Mouse (Mus musculus) cerebellum, adult 11 months (tissue): ENCODE data around the gene Ciita.

Source experiments
- DNase-seq: peaks from one replicate; pipeline ENCODE4 v3.0.0; 2022

Ciita gene

DNA sequence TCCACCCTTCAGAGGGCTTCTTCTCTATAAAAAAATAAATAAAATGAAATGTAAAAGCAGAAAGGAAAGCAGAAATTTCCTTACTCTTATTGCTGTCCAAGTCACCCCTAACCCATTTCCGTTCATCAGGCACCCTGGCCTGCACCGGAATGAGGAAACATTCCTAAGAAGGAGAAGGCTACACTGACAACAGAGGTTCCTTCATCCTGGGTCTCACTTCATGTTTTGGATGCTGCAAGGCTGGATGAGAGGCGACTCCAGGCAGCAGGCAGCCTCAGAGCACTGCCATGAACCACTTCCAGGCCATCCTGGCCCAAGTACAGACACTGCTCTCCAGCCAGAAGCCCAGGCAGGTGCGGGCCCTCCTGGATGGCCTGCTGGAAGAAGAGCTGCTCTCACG, at the start of gene Ciita:
Gene Ciita (plus strand): TSS at position 203 of the 400 bp plus-strand sequence.
- DNase-seq: no peak

DNA sequence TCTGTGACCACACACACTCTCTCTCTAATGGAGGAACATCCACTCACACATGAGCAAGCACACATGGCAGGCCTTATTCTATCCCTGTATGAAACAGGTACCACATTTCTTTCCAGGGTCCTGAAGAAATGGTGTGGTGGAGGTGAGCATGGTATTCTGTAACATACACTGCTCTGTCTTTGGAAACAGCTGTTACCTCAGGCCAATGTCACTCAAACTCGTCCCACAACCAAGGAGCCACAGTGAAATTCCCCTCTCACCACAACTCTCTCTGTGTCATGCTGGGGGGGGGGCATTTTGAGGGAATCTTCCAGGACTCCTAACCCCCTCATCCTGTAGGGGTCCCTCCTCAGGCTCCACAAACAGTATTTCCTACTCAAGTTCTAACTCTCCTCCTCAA, 47.9 kb upstream of the Ciita start:
- no peak for DNase-seq

DNA sequence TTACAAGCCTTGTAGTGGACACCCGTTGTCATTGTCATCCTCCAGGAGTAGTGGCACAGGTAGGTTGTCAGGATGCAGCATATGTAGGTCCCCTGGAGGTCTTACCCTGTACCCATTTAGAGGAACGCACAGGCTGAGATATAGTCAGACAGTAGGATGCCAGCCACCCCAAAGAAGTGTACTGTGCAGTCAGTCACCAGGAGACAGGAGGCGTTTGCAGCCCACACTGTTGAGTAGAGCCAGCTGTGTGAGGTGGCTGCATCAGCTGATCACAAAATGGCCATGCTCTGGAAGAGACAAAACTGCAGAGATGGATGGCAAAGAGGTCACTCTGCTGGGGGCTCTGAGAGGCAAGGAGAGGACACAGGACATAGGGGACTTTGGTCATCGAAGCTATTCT, 47.5 kb upstream of the Ciita start:
- DNase-seq: no peak

DNA sequence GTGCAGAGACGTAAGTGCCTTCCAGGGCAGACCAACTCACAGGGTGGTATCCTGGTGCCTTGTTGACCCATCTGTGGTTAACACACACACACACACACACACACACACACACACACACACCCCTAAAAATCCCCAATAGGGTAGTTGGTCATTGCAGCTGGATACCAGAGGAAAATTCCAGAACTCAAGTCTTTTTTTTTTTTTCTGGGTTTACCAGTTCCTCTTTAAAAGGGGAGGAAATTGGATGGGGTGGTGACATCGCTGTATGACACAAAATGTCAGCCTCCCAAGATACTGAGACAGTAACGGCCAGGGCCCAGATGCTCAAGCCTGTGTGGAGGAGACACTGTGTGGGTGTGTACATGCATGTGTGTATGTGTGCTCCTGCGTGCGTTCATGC, 46.5 kb upstream of the Ciita start:
- no peak for DNase-seq

DNA sequence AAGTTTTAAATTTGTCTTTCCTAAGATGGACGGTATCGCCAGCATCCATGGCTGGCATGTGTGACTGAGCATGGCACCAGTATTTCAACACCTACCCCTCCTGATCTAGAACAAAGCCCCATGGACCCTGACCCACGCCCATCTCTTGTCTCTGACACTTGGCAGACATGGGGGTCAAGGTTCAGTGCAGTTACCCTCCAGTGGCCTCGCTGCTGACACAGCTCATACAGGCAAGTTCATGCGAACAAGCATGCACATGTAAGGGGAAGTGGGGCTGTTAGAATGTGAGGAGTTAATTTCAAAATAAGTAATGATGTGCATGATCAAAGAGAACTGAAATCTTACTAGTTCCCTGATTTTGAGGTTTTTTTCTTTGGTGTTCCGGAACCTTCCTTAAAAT, 43.7 kb upstream of the Ciita start:
- DNase-seq: no peak

DNA sequence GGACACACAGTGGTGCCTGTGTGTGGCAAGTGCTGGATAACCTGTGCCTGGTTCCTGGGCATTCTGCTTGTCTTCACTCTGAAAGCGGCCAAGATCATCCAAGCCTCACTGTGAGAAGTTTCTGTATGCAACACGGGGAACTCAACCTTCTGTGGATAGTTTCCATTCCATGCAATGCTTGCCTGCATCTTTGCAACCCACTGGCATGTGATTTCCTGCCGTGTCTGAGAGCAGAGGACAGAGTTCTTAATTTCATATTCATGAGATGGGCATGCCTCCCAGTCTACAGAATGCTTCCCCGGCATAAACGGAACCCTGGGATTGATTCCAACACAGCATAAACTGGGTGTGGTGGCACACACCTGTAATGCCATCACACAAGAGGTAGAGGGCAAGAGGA, 41.8 kb upstream of the Ciita start:
- DNase-seq: no peak

DNA sequence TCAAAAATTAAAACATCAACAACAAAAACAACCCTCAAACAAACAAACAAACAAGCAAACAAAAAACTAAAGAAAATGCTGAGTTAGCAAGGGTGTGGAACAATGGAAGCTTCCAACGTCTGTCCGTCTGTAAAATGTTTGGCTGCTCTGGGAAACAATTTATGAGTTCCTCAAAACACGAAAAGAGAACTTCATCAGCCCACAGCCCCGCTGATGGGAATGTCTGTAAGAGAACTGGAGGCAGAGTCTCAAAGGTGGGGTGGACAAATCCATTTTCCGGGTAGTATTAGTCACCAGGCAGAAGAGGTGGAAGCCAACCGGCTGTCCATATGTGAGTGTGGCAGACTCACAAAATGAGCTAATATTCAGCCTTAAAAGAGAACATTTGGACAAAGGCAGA, 38.5 kb upstream of the Ciita start:
- no peak for DNase-seq

DNA sequence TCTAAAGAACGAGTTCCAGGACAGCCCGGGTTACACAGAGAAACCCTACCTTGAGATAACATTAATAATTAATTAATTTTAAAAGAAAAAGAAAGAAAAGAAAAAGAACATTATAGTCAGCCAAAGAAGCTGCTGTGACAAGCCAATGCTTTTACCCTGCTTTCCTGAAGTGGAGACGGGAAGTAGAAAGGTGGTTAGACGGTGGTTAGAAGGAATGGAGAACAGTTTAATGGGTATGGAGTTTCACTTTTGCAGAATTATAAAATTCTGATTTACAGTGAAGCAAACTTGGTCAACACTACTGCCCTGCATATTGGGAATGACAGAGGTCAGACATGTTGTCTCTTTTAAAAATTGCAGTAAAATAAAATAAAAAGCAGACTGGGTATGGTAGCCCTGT, 38.1 kb upstream of the Ciita start:
- no peak for DNase-seq

DNA sequence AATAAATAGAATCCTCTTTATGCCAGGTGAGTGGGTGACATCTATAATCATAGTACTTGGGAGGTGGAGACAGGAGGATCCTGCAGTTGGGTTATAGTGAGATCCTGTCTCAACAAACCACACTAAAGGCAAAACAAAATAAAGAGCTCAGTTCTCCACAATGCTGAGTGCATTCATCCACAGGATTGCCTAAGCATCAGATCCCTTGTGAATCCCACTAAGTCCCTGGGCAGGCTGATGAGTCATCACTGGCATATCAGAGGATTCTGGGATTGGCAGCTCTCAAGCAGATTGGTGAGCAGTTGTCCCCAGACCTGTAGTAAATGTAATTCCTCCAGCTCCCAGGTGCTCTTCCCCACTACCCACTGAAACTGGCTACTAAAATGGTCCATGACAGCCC, 36.1 kb upstream of the Ciita start:
- no peak for DNase-seq

DNA sequence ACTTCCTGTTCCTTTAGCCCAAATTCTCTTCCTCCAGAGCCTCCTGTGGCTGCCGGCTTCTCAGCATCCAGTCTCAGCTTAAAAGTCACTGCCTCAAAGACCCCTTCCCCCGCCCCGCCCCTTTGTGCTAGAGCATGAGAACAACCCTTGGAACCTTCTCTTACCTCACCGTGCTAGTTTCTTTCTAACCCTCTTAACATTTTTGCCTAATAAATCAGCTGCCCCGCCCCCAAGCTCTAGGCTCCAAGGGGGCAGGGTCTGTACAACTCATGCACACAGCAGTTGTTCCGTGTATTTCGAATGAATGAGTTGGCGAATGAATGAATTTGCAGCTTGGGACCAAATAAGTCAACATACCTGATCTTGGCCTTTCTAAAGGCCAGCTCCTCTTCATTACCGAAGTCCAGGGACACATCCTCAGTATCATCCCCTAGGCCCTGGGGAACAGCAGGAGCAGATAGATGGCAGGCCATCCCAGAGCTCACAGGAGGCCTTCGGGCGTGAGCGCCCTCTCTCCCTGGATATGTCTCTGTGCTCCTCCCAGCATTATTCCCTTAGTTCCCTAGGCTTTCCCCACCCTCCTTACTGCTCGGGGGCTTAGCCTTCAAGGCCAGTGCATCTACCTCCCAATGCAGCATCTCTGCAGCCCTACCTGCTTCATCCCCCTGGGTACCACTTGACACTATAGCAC, 33.1 kb upstream of the Ciita start:
- no peak for DNase-seq

DNA sequence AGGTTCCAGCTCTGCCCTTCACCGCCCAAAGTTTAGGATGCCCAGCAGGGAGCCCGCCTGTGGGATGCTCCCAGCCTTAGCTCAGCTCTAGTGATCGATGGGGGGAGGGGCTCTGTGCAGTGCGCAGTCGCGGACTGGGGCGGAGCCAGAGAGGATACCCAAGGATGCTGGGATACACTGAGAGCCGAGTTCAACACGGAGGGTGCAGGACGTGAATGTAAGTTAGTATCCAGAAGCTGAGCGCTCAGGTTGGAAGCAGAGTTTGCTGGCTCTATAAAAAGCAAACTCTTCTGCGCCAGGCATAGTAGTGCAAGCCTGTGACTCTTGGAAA, 32.6 kb upstream of the Ciita start, which contains the start of gene Tvp23a:
Gene Tvp23a (minus strand): TSS at position 99 of the 331 bp plus-strand sequence.
- DNase-seq: peak; percentile 85

DNA sequence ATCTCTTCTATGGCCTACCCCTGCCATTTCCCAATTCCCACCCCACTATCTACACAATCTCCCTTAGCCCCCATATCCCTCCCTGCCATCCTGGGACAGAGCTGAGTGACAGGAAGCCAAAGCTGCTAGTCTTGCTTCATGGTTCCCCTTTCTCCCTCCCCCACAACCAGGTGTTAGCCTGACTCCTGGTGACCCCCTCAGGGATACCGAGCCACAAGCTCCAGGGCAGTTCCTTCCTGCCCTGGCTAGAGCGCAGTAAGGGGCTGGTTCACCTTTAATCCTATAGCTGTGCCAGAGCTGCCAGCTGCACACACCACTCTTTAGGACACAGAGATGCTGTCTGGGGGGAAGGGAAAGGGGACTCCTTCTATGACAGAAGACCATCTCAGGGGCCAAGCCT, 32.1 kb upstream of the Ciita start:
- DNase-seq: no peak

DNA sequence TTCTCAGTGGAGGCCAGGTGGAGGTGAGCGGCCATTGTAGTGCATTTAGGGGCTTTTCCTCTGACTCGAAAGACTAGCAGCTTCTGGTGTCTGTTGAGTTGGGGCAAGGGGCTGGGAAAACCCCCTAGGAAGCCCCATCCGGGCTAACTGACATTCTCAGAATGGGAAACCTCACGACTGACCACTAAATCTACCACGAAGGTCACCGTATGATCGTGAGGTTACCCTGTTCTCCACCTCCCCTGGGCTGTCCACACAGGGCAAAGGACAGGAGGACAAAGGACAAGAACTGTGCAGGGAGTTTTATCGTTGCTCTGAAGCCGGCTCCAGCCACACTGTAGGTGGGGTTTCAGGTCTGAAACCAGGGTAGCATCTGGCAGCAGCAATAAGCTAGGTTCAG, 30.9 kb upstream of the Ciita start:
- no peak for DNase-seq

DNA sequence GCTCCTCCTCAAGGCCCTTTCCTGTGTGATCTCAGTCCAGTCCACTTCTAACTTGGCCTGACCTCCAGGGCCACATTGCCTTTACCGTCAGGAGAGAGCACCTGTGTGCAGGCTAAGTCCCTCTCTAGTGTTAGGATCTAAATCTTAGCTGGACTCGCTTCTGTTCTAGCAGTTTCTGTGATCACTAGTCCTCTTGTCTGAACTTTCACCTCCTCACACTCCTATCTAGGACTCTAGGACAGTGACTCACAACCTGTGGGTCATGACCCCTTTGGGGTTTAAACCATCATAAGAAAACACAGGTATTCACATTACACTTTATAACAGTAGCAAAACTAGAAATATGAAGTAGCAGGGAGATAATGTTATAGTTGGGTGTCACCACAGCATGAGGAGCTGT, 28.0 kb upstream of the Ciita start:
- no peak for DNase-seq

DNA sequence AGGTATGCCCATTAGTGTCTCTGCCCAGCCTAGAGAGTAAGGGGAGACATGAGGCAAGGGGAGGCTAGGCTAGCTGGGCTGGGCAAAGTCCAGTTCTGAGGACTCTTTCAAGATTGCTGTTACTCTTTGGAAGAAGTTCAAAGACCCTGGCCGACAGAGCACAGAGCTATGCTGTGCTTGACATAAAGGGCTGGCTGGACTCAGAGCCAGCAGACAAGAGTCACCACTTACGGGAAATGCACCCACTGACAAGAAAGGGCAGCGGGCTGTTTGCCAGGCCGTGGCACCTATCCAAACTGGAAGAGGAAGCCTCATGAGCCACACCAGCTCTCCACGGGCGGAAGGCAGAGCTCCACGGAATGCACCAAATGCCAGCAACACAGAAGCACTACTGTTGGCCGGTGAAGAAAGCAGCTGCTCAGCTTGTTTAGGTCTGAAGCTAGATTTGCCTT, 27.4 kb upstream of the Ciita start:
- peak; percentile 22 for DNase-seq

DNA sequence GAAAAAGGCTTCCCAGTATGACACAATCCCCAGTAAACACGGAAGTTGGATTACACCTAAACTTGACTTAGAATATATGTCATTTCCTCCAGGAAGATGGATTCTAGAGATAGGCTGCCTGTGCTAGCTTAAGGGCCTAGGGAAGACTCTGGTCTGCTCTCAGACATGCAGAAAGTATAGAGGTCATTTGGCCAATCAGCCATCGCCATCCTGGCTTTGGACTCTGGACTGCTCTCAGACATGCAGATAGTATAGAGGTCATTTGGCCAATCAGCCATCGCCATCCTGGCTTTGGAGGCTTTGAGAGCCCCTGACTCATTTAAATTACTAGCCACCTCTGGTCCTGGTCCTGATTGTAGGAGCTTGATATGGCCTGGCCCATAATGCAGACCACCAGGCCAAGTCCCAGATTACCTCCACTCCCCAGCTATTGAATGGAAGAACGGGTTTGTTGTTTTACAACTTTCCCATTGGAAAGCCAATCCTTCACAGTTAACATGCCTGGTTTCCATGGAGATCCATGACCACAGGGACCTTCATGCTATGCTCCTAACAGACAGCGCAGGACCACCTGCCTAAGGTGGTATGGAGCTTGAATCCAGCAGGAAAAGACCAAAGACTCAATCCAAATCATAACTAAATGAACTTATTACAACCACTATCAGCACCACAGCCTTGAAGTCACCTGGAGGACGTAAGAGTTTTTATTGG, 25.8 kb upstream of the Ciita start:
- DNase-seq: no peak

DNA sequence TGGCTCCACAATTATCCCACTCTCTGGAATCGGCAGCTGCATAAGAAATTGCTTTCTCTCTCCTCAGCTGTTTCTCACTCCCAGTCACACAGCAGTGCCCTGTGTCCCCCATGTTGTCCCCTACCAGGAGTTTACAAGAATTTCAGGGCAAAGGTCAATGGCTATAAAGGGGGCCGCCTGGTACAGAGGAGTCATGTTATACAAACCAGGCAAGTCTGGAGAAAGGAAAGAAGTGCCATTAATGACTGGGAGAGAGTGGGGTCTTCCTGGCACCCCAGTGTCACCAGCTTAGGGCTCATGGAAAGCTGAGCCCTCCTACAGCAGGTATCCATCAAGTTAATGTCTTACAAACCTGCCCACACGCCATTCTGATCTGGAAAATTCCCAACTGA, 25.3 kb upstream of the Ciita start:
- no peak for DNase-seq

DNA sequence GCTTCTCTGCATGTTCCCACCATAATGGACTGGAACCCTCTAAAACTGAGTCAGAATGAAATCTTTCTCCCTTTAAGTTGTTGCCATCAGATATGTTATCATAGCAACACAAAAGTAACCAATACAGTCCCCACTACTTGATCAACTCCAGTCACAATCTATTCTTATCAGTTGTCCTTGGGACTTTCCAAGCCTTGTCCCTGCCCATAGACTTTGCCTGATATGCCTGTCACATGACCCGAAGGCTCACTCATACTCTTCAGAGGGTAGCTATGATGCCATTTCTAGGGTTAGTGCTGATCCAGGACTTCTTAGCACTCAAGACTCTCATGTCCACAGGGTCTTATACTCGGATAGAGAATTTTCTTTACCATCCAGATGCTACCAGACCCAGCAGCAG, 19.7 kb upstream of the Ciita start:
- no peak for DNase-seq

DNA sequence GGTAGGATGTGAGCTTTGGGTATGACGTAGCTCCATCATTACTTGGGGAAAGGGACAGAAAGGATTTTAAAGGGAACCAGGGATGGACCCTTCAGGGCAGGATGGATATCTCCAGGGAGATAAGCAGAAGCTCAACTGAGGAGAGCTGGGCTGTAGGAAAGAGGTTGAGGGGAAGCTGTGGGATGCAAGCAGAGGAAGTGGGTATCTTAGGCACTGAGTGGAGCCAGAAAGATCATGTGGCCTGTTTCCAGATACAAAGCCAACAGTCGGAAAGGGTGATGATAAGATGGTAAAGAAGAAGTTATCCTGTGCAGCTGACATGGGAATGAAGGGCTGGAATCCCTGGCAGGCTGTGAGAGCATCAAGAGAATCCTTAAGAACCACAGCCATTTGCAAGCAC, 18.7 kb upstream of the Ciita start:
- no peak for DNase-seq

DNA sequence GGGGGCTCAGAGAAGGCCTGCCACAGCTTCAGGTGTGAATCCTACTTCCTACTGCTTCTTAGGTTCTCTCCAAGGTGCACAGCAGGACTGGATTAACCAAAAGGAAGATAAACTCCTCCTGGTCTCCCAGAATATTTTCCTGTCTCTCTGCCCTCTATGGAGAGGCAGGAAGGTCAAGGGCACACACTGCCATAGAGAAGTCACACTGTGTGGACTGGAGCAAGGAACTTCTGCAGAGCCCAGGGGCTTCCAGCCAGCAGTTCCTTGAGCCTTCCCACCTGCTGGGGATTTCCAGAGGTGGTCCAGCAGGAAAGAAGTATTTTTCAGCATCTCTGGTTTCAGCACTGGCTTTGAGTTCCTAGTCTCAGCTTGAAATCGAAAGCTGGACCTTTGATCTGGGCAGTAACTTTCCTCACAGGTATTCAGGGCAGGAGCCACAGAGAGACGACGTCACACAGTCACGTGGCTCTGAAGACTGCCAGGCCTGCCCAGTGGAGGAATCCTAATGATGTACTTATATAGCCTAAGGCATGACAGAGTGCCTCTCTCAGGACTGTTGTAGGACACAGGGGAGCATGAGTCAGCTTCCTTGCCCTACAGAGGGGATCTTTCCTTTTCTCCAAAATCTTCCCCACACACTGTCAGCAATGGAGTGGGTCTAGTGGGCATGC, 14.7 kb upstream of the Ciita start:
- no peak for DNase-seq

DNA sequence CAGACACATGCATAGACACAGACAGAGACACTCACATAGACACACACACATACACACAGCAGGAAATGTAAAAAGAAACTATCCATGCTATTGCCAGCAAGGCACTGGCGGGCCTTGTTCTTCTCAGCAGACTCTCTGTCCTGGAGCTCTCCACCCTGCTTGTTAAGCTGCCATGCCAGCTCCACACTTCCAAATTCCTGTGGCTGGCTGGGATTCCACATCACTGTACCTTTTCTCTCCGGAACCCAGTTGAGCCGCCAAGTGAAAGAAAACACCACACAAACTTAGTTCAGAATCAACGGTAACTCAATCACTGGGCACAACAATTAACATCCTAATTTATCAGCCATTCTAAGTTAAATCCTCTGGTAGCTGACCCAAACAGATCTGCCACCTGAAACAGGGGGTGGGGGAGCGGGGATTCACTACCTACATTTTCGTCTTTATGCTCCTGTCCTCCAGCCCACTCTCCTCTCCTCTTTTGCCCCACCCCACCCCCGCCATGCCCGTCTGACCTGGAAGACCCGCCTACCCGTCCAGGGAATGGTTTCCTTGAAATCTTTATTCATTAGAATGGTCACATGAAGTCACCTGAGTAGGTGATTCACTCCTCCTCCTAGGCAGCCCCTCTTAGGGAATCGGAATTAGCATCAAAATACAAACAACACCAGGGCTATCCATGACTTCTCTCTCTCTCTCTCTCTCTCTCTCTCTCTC, 12.3 kb upstream of the Ciita start:
- no peak for DNase-seq

DNA sequence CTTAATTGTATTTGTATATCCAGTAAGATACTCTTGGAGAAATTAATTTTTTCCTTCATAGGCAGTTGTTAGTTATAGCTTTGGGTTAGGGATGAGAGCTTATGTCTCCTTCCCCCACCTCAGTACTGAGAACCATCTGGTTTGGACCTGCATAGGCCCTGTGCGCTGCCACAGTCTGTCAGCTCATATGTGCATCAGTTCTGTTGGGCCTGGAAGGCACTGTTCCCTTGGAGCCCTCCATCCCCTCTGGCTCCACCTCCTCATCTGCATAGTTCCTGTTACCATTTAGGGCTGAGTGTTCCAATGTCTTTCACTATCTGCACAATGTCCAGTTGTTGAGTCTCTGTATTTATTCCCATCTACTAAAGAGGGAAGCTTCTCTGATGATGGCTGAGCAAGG, 11.7 kb upstream of the Ciita start:
- no peak for DNase-seq

DNA sequence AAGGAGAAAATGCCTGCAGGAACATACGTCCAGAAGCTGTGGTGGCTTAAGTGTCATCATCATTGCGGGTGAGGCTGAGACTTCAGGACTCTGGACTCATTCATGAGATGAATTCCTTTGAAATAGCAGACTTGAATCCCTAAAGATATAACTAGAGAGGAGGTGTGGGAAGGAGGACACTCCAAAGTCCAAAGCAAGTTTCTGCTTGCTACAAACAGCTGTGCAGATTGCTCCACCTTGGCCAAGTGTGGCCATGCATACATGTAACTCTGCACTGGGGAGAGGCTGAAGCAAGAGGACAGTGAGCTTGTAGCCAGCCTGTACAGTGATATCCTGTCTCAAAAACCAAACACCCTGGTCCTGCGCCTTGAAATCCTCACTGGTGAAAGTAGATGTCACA, 7.9 kb upstream of the Ciita start:
- no peak for DNase-seq

DNA sequence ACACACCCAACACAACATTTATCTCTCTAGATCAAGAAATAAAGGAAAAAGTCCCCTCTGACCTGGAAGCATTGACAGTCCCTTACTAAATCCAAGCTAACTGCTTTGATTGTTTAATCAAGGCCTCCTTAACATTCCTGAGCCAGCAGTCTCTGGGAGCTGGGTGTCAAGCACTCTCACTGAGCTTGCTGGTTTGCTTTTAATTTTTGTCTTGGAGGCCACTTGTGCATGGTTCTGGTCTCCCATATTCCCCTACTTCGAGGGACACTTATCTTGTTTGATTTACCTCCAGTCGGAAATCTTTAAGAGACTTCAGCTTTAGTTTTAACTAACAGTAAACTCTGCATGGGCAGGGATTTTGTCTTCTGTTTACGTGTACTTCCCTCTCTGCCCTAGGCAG, 4.9 kb upstream of the Ciita start:
- no peak for DNase-seq
